ENCODE assay signal across 30 mouse cellular contexts in the genomic region with DNA sequence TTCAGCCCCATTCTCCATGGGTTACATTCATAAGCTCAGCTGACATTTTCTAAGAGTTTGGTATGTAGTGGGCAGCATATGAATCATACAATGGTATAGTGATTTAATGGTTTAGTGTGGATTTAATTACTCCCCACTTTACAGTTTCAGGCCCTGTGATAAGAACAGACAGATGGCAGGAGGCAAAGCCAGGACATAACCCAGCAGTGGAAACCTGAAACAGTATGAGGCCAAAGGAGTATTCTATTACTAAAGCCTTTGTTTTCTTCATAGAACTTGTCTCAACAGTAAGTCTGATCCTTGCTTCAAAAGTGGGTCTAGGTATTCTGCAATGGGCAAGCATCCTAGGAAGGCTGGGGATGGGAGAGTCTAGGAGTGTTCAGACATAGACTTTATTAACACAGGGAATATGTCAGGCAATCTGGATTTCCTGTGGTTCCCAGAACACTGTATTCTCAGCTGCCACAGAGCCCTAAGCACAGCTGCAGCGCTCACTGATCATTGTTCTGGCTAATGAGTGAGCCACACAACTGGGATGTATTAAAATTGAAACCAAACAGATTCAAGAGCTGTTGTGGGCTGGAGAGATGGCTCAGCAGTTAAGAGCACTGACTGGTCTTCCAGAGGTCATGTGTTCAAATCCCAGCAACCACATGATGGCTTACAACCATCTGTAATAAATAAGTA.
DNase-seq lines count a peak whose midpoint lies in the region; ATAC-seq and TF ChIP-seq lines count a peak whose summit lies in the region.
"Had no signal": no experiment of that assay in that cellular context is flagged by ENCODE, and none has a peak within 500 bp of the region (broad histone marks: within the 10 kb centered on the region; RNA-seq: fewer than 3 reads in every experiment).

No protein-coding gene starts in this region.

- H3K4me1 ChIP-seq in forebrain, embryonic 14.5 days (ENCODE audit: control insufficient read depth, insufficient read depth, low read length) = no peaks in the 10 kb centered on the region
- H3K4me1 ChIP-seq in forebrain, postnatal 0 days (ENCODE audit: insufficient read depth) = no peaks in the 10 kb centered on the region
- no peaks in the 10 kb centered on the region for H3K4me1 ChIP-seq in limb, embryonic 14.5 days (ENCODE audit: control insufficient read depth, insufficient read depth, low read length)
- H3K4me1 ChIP-seq: embryonic facial prominence, embryonic 15.5 days; forebrain, embryonic 10.5 days; forebrain, embryonic 13.5 days; heart, embryonic 10.5 days; heart, embryonic 13.5 days had no signal

- no peak overlapping the region for H3K9ac ChIP-seq in forebrain, embryonic 14.5 days (ENCODE audit: low read length)
- H3K9ac ChIP-seq in forebrain, postnatal 0 days = no peak overlapping the region
- H3K9ac ChIP-seq in limb, embryonic 14.5 days (ENCODE audit: low read depth, low read length, severe bottlenecking) = no peak overlapping the region
- H3K9ac ChIP-seq: embryonic facial prominence, embryonic 15.5 days; forebrain, embryonic 13.5 days; heart, embryonic 13.5 days; hindbrain, embryonic 14.5 days had no signal

- DNase-seq in forebrain, embryonic 14.5 days (ENCODE audit: low spot score) = peak; percentile 11
- DNase-seq in forebrain, postnatal 0 days = no peak
- DNase-seq in brain, embryonic 14.5 days (ENCODE audit: low read depth) = peak; percentile 19
- DNase-seq in limb, embryonic 14.5 days (ENCODE audit: low spot score) = peak; percentile 29
- no peak for DNase-seq in gastrocnemius, adult 18-20 months (ENCODE audit: low spot score)
- no peak for DNase-seq in lung, postnatal 4 days
- DNase-seq: adrenal gland, adult 8-10 months; adrenal gland, postnatal 25 days; B cell, adult 2 months; cerebellum, adult 18-20 months; cerebellum, adult 9-10 months; cerebellum, postnatal 14 days; gastrocnemius, postnatal 10 days; gastrocnemius, postnatal 36 days; heart, adult 2 months; heart, postnatal 14 days; heart, postnatal 4 days had no signal

- no peak overlapping the region for H3ac ChIP-seq in C2C12 (ENCODE audit: control insufficient read depth, insufficient read length, low read depth)

- WGBS in forebrain, embryonic 14.5 days = 83% methylated on average over 1 of the region's 1 CpGs
- 75% methylated on average over 1 of the region's 1 CpGs for WGBS in forebrain, postnatal 0 days
- 56% methylated on average over 1 of the region's 1 CpGs for WGBS in limb, embryonic 14.5 days

- H3K79me2 ChIP-seq in C2C12 (ENCODE audit: control insufficient read depth, insufficient read depth) = no peaks in the 10 kb centered on the region

- H3K27me3 ChIP-seq in forebrain, embryonic 14.5 days (replicated peaks; ENCODE audit: control insufficient read depth, insufficient read depth, low read length) = no peaks in the 10 kb centered on the region
- H3K27me3 ChIP-seq in forebrain, postnatal 0 days (ENCODE audit: insufficient read depth, low read length) = no peaks in the 10 kb centered on the region
- no peaks in the 10 kb centered on the region for H3K27me3 ChIP-seq in C2C12 (ENCODE audit: control insufficient read depth, insufficient read depth, insufficient read length)
- no peaks in the 10 kb centered on the region for H3K27me3 ChIP-seq in limb, embryonic 14.5 days (ENCODE audit: control insufficient read depth, insufficient read depth, low read length)
- H3K27me3 ChIP-seq: embryonic facial prominence, embryonic 15.5 days; forebrain, embryonic 13.5 days; heart, embryonic 13.5 days had no signal

- no peaks in the 10 kb centered on the region for H3K9me3 ChIP-seq in forebrain, embryonic 14.5 days (replicated peaks; ENCODE audit: control insufficient read depth, low read length)
- no peaks in the 10 kb centered on the region for H3K9me3 ChIP-seq in forebrain, postnatal 0 days (ENCODE audit: low read length)
- H3K9me3 ChIP-seq in limb, embryonic 14.5 days (ENCODE audit: control insufficient read depth, low read length) = no peaks in the 10 kb centered on the region
- H3K9me3 ChIP-seq: embryonic facial prominence, embryonic 15.5 days; forebrain, embryonic 10.5 days; forebrain, embryonic 13.5 days; heart, embryonic 10.5 days; heart, embryonic 13.5 days had no signal

- H3K27ac ChIP-seq in forebrain, embryonic 14.5 days (ENCODE audit: low read depth, low read length) = no peak overlapping the region
- no peak overlapping the region for H3K27ac ChIP-seq in forebrain, postnatal 0 days (ENCODE audit: low read depth, low read length)
- H3K27ac ChIP-seq in limb, embryonic 14.5 days (replicated peaks; ENCODE audit: low read depth, low read length) = no peak overlapping the region
- H3K27ac ChIP-seq: embryonic facial prominence, embryonic 15.5 days; forebrain, embryonic 10.5 days; forebrain, embryonic 13.5 days; heart, adult 2 months; heart, embryonic 10.5 days; heart, embryonic 13.5 days; hindbrain, embryonic 14.5 days; hindbrain, postnatal 0 days had no signal

- TF ChIP-seq POLR2A in brain, embryonic 14.5 days (IDR thresholded peaks at IDR 0.05; ENCODE audit: borderline replicate concordance, extremely low read depth, insufficient read depth, insufficient read length, poor library complexity, severe bottlenecking) = no peak
- no peak for TF ChIP-seq POLR2A in limb, embryonic 14.5 days (IDR thresholded peaks at IDR 0.05; ENCODE audit: borderline replicate concordance, extremely low read depth, insufficient read depth, insufficient read length)

- H3K36me3 ChIP-seq in forebrain, embryonic 14.5 days (ENCODE audit: control insufficient read depth, insufficient read depth, low read length) = no peaks in the 10 kb centered on the region
- H3K36me3 ChIP-seq in forebrain, postnatal 0 days (ENCODE audit: insufficient read depth) = no peaks in the 10 kb centered on the region
- no peaks in the 10 kb centered on the region for H3K36me3 ChIP-seq in C2C12 (ENCODE audit: control insufficient read depth, insufficient read depth)
- no peaks in the 10 kb centered on the region for H3K36me3 ChIP-seq in limb, embryonic 14.5 days (ENCODE audit: control insufficient read depth, insufficient read depth, low read length)
- H3K36me3 ChIP-seq: embryonic facial prominence, embryonic 15.5 days; forebrain, embryonic 10.5 days; heart, embryonic 10.5 days; heart, embryonic 13.5 days had no signal

- no peak for ATAC-seq in forebrain, embryonic 14.5 days
- no peak for ATAC-seq in forebrain, postnatal 0 days
- ATAC-seq in limb, embryonic 14.5 days (ENCODE audit: low FRiP score, low read depth) = peak; percentile 47; the same call in 1 of the 2 replicates
- ATAC-seq in erythroblast, adult 5-6 weeks (replicated peaks; ENCODE audit: low FRiP score, poor library complexity, severe bottlenecking) = no peak
- ATAC-seq: activated CD4-positive, CD25-positive, alpha-beta regulatory T cell, adult 4 months; CD4-positive, CD25-positive, alpha-beta regulatory T cell, adult 4 months; forebrain, embryonic 13.5 days; hindbrain, postnatal 0 days; inflammation-experienced regulatory T-cells, adult 6 months; intestine, embryonic 16.5 days had no signal

- H3K4me3 ChIP-seq in forebrain, embryonic 14.5 days (ENCODE audit: low read depth, low read length) = no peak overlapping the region
- H3K4me3 ChIP-seq in forebrain, postnatal 0 days (ENCODE audit: low read depth, low read length) = no peak overlapping the region
- H3K4me3 ChIP-seq in C2C12 (ENCODE audit: insufficient read depth, poor library complexity, severe bottlenecking) = no peak overlapping the region
- no peak overlapping the region for H3K4me3 ChIP-seq in limb, embryonic 14.5 days (replicated peaks; ENCODE audit: low read length)
- H3K4me3 ChIP-seq: embryonic facial prominence, embryonic 15.5 days; forebrain, embryonic 10.5 days; forebrain, embryonic 13.5 days; heart, adult 2 months; heart, embryonic 10.5 days; heart, embryonic 13.5 days had no signal

- TF ChIP-seq CTCF in forebrain, postnatal 0 days (IDR thresholded peaks at IDR 0.05; ENCODE audit: low read depth) = no peak
- TF ChIP-seq CTCF in C2C12 (IDR thresholded peaks at IDR 0.05; ENCODE audit: control insufficient read depth, insufficient read depth, insufficient read length) = no peak
- TF ChIP-seq CTCF in brain, embryonic 14.5 days (IDR thresholded peaks at IDR 0.05; ENCODE audit: borderline replicate concordance, extremely low read depth, insufficient read depth, insufficient read length) = no peak

- H3K4me2 ChIP-seq in forebrain, embryonic 14.5 days (ENCODE audit: low read length) = no peak overlapping the region
- H3K4me2 ChIP-seq in forebrain, postnatal 0 days (ENCODE audit: low read depth) = no peak overlapping the region
- H3K4me2 ChIP-seq in limb, embryonic 14.5 days (replicated peaks; ENCODE audit: low read depth, low read length, severe bottlenecking) = no peak overlapping the region
- H3K4me2 ChIP-seq: embryonic facial prominence, embryonic 15.5 days; forebrain, embryonic 13.5 days; heart, embryonic 13.5 days; hindbrain, embryonic 14.5 days had no signal

- H3K79me3 ChIP-seq in C2C12 (ENCODE audit: low read depth) = no peaks in the 10 kb centered on the region

TF ChIP-seq in C2C12, 6 proteins besides CTCF, POLR2A, EP300 and RAD21:
- TF ChIP-seq MYOD1 (IDR thresholded peaks at IDR 0.05; ENCODE audit: control insufficient read depth, insufficient read length, low read depth) = peak; percentile 90
- no peak for TF ChIP-seq CEBPB (IDR thresholded peaks at IDR 0.05; ENCODE audit: low read depth)

Comparison
In these comparisons a context has a peak if more than half of its experiments do, and no peak if none do; other contexts are left out.
1. DNase-seq: peak in forebrain, embryonic 14.5 days (single experiment), brain, embryonic 14.5 days (single experiment) and limb, embryonic 14.5 days (single experiment); none in forebrain, postnatal 0 days (single experiment), gastrocnemius, adult 18-20 months (single experiment) and lung, postnatal 4 days (0 of 2).